Mouse (Mus musculus): ENCODE results near the gene Snx20.

Snx20 gene

DNA sequence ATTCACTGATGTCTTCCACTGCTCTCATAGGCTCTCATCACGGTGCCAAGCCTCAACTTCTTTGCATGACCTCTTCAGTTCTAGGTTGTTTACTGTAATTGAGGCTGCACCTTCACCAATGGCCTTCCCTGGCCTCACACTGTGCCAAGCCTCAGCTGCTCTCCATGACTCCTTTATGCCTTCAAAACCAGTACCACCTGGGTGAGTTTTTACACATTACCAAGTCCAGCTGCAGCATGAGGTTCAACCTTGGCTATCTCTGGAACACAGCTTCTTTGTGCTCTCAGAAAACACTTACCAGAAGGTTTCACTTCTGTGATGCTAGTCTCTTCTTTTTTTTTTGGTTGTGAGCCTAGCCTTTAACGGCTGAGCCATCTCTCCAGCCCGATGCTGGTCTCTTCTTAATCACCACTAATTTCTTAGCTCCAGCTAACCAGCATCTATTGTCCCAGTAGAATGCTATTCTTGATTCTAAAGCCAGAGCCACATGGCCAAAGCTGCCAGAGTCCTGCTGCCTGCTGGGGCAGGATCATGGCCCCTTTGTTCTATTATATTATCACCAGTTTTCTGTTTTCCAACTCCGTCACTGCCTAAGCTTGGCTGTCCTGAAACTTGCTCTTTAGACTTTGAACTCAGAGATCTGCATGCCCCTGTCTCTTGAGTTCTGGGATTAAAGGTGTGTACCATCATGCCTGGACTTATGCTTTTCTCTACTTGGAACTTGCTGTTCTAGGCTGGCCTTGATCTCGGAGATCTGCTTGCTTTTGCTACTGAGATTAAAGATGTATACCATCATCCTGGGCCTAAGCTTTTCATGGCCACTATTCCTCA lies 7.0 kb upstream of the Snx20 start:
- DNase-seq, result no peak

DNA sequence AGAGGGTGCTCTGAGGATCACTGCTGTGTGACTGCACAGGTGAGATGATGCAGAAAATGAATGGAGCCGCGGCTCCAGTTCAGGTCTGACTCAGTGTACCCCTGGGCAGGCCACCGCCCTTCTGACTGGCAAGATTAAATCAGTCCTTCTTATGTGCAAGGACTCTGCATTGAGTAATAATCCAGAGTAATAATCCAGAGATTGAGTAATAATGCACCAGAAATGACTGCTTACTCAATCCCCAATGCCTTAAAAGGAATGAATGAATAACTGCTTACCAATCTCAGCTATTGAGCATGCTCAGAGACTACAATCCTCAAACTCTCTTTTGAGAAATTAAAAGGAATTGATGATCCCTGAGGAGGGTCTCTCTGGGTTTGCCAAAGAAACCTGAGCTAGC lies 3.0 kb upstream of the Snx20 start:
- DNase-seq, result no peak

DNA sequence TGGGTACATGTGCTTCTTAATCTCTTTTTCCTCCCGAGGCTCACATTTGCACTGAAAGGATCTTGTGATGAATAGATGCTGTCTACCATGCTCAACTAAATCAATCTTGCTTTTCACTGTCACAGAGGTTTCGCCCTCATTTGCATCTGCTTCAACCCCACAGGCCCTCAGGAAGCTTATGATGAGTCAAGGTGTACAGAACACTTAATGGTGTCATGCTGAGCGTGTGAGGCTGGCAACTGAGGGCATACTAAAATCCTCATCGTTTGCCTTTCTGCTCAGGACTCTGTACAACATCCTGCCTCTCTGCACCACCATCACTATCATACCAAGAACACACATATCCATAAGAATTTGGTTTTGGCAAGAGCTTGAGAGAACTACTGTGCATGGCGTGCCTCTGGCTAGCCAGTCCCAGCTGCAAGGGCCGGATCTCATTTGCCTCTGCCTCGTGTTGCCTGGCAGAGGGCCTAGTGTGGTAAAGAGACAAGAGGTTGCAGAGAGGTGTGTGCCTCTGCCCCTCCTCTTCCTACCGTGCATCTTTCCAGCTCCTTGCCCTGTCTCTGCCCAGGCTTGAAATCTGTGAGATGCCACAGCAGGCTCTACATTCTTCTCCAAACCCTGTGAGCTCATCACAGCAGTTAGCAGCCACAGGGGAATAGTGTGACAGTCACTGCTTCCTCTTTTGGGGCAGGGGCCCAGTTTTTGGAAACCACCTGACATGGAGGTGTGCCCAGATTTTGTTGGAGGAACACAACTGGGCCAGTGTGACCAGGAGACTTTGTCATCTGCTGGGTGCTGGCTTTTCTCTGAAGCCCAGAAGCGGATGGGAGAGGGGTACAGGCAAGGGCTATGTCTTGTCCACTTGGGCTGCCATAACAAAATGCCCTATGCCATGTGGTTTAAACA lies 1.4 kb upstream of the Snx20 start:
- DNase-seq, result no peak

DNA sequence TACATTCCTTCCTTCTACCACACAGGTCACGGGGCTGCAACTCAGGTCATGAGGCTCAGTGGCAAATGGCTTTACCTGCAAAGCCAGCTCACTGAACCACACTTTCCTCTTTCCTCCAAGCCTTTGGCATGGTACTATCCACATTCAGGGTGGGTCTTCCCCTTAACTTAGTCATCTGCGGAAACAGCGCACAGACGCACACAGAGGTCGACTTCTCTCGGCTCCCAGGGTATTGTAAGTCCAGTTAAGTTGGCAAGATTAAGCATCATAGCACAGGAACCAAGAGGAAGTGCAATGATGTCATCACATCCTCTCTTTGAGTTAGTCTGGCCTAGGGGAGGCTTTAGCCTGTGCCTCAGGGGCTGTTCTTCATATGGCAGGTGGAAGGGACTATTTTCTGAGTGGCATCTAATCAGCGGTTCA lies 2.6 kb downstream of the Snx20 start:
- no peak for DNase-seq

DNA sequence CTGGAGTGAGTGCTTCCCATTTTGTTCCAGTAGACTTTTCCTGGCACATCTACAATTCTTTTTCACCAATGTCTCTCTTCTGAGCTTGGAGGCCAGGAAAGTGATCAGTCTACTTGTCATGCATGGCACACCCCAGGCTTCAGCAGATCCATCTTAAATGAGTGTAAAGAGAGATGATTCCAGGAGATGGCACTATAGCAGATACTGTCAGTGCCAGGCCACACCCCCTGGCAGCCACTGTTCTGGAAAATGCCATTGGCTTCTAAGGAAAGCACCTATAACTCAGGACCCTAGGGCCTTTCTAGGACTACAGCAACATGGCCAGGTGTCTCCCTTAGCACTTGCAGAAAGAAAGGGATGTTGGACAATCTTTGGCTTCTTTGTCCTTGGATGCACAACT lies 4.8 kb downstream of the Snx20 start:
- peak; percentile 52 for DNase-seq

DNA sequence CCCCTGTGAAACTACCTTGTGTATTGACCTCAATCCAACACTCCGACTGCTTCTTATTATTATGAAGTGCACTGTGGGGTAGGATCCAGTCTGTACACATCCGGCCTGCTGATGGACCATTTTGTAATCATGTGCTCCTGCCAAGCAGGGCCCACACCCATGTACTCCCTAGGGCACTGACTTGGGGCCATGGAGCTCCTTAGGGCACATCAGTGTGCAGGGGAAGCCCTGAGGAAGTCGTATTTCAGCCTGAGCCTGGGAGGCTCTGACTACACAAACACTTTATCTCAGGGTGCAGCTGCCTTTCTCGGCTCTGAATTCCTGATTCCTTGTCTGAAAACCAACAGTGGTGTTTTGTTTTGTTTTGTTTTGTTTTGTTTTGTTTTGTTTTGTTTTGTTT lies 5.7 kb downstream of the Snx20 start:
- DNase-seq, result no peak

DNA sequence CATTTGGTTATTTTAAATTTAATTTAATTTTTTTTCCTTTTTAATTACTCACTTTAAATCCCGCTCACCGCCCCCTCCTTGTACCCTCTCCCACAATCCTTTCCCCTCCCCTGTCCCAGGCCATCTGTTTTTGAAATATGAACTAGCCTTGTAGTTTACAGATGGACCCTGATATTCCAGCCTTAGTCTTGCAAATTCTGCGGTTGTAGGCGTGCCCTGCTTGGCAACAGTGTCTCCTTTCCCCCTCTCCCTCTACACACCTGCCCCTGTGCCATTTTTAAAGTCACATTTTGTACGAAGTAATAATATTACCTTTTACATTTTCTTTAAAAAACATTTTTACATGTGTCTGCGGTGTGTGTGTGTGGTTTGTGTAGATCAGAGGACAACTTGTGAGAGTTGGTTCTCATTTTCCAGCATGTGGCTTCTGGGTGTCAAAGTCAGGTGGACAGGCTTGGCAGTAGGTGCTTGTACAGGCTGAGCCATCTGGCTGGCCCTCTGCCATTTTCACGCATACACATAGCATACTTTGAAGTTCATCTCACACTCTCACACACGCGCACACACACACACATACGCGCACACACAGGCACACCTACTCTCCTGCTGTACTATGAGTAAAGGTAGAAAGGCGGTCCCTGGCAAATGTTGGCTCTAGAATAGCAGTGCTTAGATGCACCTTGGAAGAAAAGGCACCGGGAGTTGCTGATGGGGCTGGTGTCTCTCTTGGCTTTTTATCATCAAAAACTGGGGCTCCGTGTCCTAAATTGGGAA lies 7.7 kb downstream of the Snx20 start:
- DNase-seq, result no peak

DNA sequence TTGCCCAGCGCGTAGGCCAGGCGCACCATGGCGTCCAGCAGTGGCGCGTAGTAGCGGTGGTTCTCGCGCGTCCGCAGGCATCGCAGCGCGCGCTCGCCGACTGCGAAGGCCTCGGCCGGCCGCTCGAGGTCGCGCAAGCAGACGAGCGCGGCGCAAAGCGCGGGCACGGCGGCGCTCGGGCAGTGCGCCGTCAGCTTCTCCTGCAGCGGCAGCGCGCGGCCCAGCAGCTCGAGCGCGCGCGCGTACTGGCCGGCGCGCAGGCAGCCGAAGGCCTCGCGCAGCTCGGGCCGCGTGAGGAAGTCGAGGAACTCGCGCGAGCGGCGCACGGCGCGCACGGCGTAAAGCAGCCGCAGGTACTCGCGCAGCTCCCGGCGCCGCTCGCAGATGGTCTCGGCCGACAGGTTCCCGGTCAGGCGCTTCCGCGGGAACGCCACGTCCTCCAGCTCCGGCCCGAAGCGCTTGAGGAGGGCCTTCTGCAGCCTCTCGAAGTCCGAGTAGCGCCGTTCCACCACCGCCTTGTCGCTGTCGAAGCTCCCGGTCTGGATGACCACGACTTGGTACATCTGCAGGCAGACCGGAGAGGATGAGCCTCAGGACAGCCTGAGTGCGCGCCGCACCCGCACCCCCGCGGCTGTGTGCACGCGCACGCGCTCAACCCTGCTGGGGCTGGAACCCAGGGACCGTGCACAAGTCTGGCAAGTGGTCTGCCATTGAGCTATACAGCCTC lies 8.5 kb downstream of the Snx20 start:
- peak; percentile 89 for DNase-seq

DNA sequence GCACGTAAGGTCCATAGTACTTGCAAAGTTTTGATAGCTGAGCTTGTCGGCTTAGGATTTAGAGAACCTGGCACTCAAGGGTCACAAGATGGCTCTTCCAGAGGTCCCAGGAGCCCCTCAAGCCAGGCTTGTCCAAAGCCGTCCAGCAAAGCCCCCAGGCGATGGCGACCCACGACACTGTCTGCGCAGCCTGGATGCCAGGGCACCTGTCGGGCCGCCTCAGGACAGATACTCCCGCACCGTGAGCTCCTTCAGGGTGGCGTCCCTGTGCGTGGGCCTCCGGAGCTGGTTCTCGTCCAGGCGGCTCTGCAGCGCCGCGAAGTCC lies 9.0 kb downstream of the Snx20 start:
- no peak for DNase-seq

DNA sequence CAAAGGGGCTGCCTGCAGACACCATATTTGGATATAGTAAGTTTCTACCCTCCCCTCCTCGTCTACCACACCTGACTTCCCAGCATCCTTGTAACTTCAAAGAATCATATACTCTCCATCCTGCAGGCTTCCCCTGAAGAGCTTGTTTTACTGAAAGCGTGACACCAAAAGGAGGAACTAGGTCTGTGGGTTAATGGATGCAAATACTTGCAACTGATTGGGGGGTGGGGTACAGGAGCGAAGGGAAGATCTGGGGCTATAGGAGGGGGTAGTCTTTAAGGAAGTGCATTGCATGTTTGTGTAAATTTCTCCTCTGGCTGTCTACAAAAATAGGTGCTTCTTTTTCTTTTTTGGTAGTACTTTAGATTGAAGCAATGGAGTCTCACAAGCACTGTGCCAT lies 9.5 kb downstream of the Snx20 start:
- no peak for DNase-seq

DNA sequence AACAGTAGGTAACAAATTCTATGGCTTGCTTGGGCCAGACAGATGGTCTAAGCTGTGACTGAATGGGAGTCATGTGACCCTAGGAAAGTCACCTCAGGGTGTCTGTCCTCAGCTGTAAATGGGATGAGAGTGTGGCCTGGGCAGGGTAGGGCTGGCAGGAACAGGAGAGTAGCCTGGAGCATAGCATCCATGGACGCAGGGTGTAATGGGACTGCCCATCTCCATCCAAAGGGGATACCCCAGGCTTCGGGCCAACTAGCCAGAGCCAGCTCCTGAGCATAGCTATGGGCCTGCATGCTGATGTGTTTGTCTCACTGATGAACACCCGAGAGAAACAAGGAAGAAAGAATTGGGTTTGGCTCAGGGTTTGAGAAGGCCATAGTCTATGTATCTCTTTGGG lies 11.7 kb downstream of the Snx20 start:
- DNase-seq, result no peak

DNA sequence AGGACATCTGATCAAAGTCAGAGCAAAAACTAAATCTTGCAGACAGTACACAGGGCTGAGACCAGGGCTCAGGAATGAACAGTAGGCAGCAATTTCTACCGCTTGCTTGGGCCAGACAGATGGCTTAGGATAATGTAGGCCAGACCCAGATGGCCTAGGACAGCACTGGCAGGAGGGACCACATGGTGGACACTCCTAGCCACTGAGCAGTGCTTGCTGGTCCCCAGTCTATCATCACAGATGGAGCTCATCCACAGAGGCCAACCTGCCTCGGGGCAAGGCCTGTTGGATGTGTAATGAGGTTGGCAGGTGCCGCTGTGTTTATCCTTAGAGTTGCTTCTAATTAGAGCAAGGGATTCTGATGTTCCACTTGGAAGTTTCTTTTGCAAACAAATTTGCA lies 12.6 kb downstream of the Snx20 start:
- DNase-seq, result no peak

DNA sequence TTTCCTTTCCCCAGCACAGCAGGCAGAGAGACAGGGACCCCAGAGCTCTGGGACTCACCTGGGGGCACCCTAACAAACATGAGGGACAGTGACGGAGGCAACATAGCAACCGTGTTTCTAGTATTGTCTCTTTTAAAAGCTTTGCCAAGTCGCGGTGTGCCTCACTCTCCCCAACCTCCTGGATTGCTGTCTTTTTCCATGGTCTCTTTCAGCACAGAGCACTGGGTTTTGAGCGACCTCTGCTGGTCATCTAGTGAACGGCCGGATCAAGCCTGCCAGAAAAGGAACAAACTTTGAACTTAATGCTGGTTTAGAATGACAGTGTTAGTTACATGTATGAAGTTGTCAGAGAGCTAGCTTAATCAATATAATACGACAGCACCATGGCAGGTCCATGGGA lies 14.5 kb downstream of the Snx20 start:
- peak; percentile 63 for DNase-seq

DNA sequence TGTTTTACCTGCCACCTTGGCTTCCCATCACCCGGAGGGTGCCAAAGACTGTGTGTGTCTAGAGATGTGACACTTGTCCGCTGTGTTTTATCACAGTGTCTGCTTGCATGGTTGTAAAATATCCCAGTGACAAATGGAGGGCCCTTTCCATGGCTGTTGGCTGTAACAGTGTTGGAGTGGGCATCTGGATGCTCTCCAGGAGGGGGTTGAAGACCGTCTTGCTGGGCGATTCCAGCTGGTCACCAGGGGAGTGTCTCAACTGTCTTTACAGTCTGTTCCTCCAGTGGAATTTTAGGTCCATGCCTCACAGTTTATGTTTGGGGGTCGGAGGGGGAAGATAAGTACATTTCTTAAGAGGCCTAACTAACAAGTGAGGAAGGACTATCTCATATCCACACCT lies 15.0 kb downstream of the Snx20 start:
- no peak for DNase-seq

DNA sequence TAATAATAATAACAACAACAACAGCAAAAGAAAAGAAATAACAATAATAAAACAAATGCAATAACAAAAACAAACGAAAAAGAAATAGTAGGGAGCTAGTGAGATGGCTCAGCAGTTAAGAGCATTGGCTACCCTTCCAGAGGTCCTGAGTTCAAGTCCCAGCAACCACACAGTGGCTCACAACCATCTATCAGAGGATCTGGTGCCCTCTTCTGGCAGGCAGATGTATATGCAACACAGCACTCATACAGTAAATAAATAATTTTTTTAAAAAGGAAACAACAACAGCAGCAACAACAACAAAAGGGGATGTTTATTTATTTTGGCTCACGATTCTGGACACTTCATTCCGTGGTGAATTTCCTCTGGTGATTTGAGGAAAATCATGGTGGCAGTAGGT lies 16.4 kb downstream of the Snx20 start:
- DNase-seq, result no peak

DNA sequence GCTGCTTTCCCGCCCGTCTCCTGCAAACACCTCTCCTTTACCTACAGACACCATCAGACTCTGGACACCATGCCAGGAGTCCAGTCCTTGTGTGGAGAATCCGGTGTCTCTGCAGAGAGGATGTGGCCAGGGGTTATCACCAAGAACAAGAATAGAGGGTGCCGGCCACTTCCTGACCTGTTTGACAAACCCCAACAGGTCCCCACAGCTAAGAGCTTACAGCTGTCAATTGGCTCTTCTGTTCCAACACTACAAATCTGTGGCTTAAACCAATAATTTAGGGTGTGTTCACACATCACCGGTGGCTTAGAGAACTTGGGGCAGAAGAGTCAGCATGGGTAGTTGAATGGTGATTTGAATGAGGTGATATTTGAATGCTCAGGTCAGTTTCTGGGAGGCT lies 17.3 kb downstream of the Snx20 start:
- DNase-seq, result no peak

DNA sequence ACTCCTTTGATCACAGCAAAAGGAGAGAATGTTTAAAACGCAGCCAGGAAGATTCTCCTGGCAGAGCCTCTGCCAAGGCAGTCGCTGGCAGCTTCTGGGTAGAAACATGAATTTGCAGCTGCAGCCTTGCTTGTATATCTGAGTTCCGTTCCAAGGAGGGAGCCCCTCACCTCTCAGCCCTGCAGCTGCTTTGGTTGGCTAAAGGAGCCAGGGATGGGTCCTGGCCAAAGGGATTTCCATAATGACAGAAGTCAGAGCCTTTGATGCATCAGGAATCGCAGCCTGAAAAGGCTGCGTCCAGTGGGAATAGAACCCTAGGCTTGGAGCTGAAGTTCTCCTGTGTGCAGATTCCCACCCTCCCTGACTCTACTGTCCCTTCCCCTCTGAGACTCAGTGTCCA lies 20.9 kb downstream of the Snx20 start:
- DNase-seq, result no peak

DNA sequence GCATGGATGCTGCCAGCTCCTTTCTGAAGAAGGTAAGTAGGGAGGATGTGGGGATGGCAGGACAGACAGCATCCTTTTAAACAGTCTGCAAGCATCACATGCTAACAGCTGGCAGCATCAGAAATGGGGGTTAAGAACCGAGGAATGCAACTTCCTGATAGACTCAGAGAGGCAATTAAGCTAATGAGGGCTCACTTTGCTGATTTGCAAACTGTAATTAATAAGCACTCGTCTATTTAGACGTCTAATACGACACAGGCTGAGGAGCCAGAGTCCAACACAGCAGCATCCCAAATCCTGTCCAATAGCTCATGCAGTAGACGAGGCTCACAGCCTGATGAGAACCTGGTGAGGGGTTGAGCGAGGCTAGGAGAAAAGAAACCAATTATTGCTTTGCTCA lies 25.7 kb downstream of the Snx20 start:
- no peak for DNase-seq

DNA sequence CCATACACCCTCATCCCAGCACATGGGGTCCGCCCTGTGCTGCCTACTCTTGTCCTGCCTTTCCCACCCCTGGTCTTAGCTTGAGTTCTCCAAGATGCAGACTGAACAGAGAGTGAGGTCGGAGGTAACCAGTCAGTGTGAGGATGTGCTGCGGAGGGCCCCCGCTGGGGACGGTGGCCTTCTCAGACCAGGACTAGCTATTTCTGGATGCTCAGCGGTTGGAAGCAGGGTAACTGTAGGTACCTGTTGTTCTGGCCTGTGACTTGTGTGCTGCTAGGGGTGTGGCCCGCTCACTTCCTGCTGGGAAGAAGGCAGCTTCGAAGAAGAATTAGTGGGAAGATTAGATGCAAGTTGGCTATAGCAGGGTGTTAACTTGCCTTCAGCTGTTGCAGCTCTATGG lies 26.9 kb downstream of the Snx20 start:
- no peak for DNase-seq

DNA sequence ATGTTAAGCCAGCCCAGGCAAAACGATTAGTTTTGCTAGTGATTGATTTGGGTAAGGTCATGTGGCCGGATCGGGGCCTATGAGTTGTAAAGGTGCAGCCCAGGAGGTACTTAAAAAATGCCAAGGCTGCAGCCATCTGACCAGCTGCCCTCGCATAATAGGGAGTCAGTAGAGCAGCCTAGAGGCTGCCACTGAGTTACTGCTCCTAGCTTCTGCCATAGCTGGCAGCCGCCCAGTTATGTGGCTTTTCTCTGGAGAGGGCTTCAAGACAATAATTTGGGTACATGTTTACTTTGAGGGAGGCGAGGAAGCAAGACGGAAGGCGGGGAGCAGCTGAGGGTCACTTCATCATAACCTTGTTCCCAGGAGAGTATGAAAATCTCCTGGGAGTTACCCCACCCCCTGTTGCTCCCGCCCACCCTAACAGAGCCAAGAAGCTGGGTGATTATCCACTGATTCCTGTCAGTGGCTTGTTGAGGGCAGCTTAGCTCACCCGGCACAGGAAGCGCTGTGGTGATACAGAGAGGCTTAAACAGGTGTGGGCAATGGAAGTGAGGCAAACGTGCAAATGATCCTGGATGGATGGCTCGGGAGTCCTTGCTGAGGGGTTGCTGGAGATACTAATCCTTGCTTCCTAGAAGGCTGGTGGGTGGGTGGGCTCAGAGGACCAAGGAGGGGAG lies 30.4 kb downstream of the Snx20 start:
- no peak for DNase-seq

DNA sequence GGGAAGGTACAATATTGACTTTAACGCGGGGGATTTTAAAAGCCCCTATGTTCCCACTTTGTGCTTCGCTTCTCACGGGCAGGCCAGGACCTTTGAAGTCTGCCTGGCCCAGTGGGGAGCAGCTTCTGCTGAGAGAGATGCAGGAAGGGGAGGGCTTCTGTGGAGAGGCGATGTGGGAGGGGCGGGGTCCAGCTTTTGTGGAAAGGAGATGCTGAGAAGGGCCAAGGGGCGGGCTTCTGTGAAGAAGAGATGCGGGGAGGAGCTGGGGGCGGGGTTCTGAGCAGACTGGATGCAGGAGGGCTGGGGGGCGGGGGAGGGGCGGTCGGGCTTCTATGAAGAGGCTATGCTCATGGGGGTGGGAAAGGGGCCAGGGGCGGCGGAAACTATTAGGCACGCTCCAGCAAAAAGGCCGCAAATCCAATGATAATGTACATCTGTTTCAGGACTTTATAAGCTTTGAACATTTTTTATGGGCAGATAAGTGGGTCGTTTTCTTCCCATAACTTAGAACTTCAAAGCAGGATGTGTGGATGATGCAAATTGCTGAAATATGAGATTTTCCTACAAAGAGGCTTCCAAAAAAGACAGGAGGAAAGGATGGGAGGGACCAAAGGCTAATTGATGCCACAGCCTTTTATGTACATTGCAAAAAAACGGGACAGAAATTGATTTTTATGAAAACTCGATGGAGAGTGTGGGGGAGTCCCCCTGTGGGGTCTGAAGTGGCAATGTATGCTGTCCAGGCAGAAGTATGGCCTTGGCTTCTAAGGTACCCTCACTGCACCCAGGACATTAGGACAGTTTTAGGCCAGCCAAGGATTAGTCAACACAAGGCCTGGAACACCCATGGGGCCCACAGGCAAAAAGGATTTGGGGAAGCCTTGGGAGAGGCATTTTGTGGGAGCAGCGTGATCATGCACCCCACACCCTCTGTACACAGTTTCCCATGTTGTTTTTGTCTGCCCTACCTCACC lies 31.6 kb downstream of the Snx20 start:
- peak; percentile 33 for DNase-seq

All from right cerebral cortex, adult 18-20 months (tissue).